Mouse (Mus musculus): ENCODE results near the gene Olfr804.

The Olfr804 gene

DNA sequence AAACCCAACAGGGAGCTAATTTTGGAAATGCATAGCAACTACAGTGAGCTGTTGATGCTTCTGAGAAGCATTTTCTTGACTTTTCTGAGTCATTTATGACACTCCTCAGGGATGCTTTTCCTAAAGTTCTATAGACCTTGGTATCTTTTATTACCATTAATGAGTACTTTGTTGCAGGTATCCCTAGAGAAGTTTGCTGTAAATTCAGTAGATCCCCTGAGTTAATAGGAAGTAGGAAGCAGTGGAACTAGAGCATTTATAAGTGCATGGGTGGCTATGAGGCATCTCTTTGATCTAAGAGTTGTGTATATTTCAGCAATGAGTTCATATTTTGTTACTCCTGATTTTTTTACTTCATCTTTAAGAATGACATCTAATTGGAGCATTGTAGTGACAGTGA lies at the start of gene Olfr804:
Gene Olfr804, plus strand, starts transcription at position 301 of the 400 bp plus-strand sequence.
- DNase-seq (ENCODE audit: low read depth, low spot score), result no peak

DNA sequence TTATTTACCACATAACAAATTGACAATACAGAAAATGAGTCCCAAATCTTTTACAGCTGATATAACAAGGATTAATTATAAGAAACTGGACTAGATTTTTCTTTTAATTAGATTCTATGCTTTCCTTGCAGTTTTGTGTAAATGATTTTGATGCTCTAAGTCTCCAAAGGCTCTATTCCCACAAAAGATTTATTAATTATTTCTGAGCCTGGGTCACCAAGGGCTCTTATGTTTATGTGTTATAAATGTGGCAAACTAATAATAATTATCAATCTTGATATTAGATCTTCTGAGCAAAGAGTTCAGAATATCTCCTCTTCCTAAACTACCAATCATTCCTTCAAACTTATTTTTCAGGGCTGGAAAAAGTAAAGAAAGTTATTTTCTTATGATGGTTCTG lies 45.6 kb upstream of the Olfr804 start, which contains the start of gene Olfr800:
Gene Olfr800, plus strand, starts transcription at position 301 of the 400 bp plus-strand sequence.
- DNase-seq (ENCODE audit: low read depth, low spot score), result no peak

DNA sequence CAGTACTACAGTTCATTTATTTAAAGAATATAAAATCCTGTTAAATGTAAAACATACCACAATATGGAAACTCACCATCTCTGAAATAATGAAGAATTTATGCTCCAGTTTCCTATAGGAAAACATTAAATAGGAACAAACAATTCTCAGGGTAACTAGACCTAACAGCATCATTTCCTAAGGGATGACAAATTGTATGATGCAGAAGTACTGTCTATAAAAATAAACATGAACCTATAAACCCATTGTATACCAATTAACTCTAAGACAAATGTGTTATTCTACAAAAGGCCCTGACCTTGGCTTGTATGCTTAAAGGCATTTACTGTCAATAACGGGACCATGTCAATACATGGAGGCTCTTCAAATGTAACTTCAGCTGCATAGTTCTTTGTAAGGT lies 29.2 kb upstream of the Olfr804 start, which contains the start of gene Olfr801:
Gene Olfr801, minus strand, starts transcription at position 101 of the 400 bp plus-strand sequence.
- no peak for DNase-seq (ENCODE audit: low read depth, low spot score)

DNA sequence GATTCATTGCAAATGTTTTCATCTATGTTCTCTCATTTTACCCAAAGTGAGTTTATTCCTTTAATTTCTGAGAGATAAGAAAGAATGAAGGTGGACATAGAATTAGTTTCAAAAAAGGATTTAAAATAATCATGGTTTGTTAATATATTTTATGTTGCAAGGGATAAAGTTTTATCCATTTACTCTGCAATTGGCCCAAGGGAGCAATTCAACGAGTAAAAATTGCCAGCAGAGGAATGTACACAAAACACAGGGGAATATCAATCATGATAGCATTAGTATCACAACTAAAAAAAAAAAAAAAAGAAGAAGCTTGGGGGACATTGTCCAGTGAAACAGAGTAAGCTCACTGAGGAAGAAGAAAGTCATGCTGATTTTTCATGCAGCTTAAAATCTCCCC lies 14.9 kb upstream of the Olfr804 start, which contains the start of gene Olfr802:
Gene Olfr802, minus strand, starts transcription at position 101 of the 400 bp plus-strand sequence.
- DNase-seq (ENCODE audit: low read depth, low spot score), result no peak

DNA sequence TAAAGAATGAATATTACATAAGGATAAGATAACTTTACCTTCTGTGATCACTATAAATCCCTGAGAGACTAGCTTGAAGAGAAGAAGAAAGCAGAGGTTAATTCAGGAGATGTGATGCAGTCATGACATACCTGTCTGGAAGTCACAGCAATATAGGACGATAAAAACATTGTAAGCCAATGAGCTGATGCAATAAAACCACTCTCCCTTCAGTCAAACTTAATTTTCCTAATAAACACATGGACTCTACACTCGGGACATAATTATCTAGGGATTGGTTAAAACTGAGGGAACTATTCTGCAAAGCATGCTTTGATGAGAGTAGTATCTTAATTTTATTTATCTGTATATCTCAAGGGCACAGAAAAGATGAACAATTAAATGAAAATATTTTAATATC lies 8.8 kb upstream of the Olfr804 start, which contains the start of gene Olfr803:
Gene Olfr803, minus strand, starts transcription at position 101 of the 400 bp plus-strand sequence.
- DNase-seq (ENCODE audit: low read depth, low spot score), result no peak

DNA sequence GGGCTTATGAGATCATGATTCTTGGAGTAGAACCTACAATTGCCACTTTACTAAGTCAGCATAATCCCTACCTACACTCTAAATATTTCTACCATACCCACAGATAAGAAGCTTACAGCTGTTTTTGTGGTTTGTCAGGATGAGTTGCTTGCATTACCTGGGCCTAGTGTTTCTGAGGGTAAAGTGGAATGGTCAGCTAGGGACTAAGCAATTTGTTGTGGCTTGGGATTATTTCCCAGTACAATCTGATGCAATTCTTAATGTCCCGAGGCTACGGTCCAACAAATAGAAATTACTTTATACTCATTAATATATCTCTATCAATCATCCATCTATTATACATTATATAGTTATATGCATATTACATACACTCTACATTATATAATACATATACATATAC lies 26.3 kb downstream of the Olfr804 start, which contains the start of gene Olfr805:
Gene Olfr805, minus strand, starts transcription at position 101 of the 400 bp plus-strand sequence.
- no peak for DNase-seq (ENCODE audit: low read depth, low spot score)

DNA sequence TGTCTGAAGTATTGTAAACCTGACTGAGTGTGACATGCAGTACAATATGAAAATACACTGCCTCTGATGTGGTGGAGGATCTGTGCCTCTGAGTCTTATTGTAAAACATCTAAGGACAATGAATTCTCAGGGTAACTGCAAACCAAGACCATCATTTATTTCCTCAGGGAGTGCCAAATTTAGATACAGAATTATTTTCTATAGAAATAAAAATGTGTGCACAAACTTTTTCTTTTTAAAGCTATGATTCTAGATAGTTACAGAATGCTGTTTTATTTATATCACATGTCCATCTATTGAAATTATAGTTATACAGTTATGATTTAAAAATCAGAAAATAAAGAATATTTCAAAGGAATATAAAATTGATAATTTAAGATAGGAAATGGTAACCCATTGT lies 38.8 kb downstream of the Olfr804 start, which contains the start of gene Olfr806:
Gene Olfr806, minus strand, starts transcription at position 101 of the 400 bp plus-strand sequence.
- DNase-seq (ENCODE audit: low read depth, low spot score), result no peak

DNA sequence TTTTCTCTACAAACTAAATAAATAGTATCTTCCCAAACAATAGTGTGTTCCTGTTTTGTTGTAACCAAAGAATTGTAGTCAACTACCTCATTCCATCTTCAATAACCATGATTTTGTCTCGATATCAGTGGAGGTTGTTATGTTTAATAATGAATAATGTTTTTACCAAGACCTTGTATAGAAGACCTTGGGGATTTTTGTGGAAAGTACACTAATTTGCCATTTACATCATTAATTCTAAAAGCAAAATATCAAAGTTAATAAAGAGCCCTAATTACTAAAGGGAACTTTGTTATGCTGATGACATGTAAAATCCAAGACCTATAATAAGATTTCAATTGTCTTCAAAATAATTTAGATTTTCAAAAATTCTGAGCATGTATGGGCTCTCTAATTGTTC lies 54.7 kb downstream of the Olfr804 start, which contains the start of gene Olfr807:
Gene Olfr807, minus strand, starts transcription at position 101 of the 400 bp plus-strand sequence.
- no peak for DNase-seq (ENCODE audit: low read depth, low spot score)

Data from embryo, embryonic 11.5 days (tissue).